Mouse (Mus musculus) T-helper 2 cell (primary cell): ENCODE measurements around the gene Fut11.

Experiments
- in situ Hi-C: fragments of 300-600 bp; cut with MboI, MseI; formaldehyde crosslinking; loops from one replicate; pipeline ENCODE4 v1.15.1; 2025; ENCODE audit warnings: high pct_unique_total_duplicates

Fut11 gene

DNA sequence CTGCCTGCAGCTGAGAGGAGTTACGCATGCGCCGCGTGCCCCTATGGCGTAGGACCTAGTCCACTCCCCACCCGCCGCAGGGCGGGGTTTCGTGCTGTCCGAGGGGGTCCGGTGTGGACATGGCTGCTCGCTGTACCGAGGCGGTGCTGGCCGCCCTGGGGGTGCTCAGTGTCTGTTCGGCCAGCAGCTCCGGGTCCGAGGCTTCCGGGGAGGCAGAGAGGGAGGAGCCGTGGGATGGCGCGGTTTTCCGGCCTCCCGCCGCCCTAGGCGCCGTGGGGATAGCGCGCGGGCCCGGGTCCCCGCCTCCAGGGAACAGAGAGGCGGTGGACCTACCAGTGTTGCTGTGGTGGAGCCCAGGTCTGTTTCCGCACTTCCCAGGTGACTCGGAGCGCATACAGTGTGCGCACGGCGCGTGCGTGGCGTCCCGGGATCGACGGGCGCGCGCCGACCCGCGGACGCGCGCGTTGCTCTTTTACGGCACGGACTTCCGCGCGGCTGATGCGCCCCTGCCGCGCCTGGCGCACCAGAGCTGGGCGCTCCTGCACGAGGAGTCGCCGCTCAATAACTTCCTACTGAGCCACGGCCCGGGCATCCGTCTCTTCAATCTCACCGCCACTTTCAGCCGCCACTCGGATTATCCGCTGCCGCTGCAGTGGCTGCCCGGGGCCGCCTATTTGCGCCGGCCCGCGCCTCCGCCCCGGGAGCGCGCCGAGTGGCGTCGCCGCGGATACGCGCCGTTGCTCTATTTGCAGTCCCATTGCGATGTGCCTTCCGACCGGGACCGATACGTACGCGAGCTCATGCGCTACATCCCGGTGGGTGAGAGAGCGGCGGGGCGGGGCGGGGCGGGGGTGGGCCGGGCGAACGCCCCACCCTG is at the start of gene Fut11:
Gene Fut11 (plus strand): TSS at position 85 of the 877 bp plus-strand sequence.
- in situ Hi-C loops, result no loop called here

DNA sequence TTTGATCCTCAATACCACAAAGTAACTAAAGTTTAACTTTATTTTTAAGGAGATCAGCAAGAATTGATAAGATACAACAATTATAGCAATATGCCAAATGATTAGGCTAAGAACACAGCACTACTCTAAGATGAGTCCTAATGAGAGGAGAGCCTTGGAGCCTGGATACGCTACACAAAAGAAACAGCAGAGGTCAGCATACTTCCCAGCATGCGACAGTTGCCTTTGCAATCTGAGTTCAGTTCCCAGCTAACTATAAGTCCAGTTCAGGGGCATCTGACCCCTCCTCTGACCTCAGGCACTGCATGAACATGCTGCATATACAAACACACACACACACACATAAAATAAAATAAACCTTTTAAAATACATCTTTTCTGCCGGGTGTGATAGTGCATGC is 49.2 kb upstream of the Fut11 start:
- in situ Hi-C loops, result no loop called here

DNA sequence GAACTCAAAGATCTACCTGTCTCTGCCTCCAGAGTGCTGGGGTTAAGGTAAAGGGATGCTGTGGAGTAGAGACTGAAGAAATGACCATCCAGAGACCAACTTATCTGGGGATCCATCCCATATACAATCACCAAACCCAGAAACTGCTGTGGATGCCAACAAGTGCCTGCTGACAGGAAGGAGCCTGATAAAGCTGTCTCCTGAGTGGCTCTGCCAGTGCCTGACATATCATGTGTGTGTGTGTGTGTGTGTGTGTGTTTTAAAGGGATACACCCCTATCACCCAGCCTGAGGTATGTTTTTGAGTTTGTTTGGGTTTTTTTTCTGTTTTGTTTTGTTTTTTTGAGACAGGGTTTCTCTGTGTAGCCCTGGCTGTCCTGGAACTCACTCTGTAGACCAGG is 48.4 kb upstream of the Fut11 start:
- in situ Hi-C loops, result no loop called here

GRCm38 (mm10) chr14:20651000-20651399 is 43.8 kb upstream of the Fut11 start:
- in situ Hi-C loops, result loop anchor here (10.0 kb wide), 1 partner anchor 166 kb away; the partner anchor contains the start of gene Anxa7

DNA sequence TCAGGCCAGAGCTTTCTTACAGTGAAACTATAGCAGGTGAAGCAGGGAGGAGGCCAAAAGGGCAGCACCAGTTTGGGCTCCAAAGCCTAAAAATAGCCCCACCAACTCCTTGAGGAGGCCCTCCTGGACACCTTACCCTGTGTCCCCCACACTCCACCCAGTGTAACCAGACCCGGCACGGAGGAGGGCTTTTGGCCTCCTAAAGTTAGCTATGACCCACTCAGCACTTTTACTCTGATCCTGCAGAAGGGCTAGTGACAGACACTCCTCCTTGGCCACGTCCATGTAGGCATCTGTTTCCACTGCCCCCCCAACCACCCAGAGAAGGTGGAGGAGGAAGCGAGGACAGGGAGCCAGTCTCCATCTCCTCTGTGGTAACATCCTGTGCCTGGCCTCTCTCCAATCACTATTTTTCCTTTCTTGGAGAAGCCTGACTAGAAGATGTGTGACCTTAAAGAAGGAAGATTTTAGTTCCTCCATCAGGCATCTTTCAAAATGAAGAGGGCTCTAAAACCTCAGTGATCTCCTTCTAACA is 43.0 kb upstream of the Fut11 start:
- in situ Hi-C loops, result loop anchor here (10.0 kb wide), 1 partner anchor 167 kb away; the partner anchor contains the start of gene Anxa7

GRCm38 (mm10) chr14:20654690-20655421 is 39.9 kb upstream of the Fut11 start:
- in situ Hi-C loops, result loop anchor here (10.0 kb wide), 1 partner anchor 170 kb away; the partner anchor contains the start of gene Anxa7

- in situ Hi-C loops, result loop anchor here (10.0 kb wide), 1 partner anchor 171 kb away; the partner anchor contains the start of gene Anxa7
These were observed 39.0 kb upstream of the Fut11 start for GRCm38 (mm10) chr14:20655731-20656130.

- in situ Hi-C loops, result loop anchor here (10.0 kb wide), 1 partner anchor 172 kb away; the partner anchor contains the start of gene Anxa7
These were observed 38.4 kb upstream of the Fut11 start, which contains the start of gene Myoz1 for GRCm38 (mm10) chr14:20656361-20656760. Gene Myoz1, minus strand, starts transcription at chr14:20656540.

- in situ Hi-C loops, result loop anchor here (10.0 kb wide), 1 partner anchor 174 kb away; the partner anchor contains the start of gene Anxa7
These were observed 36.4 kb upstream of the Fut11 start for GRCm38 (mm10) chr14:20658326-20658725.

GRCm38 (mm10) chr14:20658902-20659301 is 35.9 kb upstream of the Fut11 start:
- in situ Hi-C loops, result loop anchor here (10.0 kb wide), 1 partner anchor 174 kb away; the partner anchor contains the start of gene Anxa7

DNA sequence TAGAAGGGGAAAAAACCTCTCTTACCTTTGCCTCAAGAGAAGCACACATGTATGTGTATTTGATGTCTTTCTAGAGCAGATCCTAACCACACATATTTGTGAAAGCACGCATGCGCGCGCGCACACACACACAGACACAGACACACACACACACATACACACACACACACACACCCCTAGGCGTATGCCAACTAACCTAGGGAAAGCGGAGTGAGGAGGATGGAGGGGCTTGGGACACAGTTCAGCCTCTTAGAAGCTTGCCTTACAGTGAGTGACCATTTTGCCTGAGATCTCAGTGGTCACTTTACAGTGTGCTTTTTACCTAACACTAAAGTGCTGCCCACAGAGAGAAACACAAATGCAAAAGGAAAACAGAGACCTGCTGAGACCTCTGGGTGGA is 35.1 kb upstream of the Fut11 start:
- in situ Hi-C loops, result loop anchor here (5.0 to 10.0 kb wide), 2 partner anchors 82 to 175 kb away; partner anchors contain the start of gene Anxa7

- in situ Hi-C loops, result loop anchor here (5.0 kb wide), 1 partner anchor 84 kb away; no protein-coding TSS in a partner anchor
These were observed 33.7 kb upstream of the Fut11 start for GRCm38 (mm10) chr14:20660827-20661660.

- in situ Hi-C loops, result loop anchor here (5.0 kb wide), 1 partner anchor 84 kb away; no protein-coding TSS in a partner anchor
These were observed 33.0 kb upstream of the Fut11 start for GRCm38 (mm10) chr14:20661661-20662331.

DNA sequence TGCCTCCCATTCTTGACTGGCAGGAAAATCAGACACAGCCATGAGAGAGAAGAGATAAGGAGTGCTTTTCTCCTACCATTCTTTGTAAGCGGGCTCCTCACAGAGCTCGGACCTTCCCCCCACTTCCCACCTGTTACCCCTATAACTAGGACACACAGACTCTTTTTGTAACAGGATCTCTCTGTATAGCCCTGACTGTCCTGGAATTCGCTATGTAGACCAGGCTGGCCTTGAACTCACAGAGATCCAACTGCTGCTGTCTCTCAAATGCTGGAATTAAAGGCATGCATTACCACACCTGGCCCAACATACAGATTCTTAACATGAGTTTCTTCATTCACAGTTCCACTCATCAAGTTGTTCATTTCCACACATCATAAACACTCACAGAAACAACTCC is 32.0 kb upstream of the Fut11 start:
- in situ Hi-C loops, result loop anchor here (5.0 kb wide), 1 partner anchor 85 kb away; no protein-coding TSS in a partner anchor

DNA sequence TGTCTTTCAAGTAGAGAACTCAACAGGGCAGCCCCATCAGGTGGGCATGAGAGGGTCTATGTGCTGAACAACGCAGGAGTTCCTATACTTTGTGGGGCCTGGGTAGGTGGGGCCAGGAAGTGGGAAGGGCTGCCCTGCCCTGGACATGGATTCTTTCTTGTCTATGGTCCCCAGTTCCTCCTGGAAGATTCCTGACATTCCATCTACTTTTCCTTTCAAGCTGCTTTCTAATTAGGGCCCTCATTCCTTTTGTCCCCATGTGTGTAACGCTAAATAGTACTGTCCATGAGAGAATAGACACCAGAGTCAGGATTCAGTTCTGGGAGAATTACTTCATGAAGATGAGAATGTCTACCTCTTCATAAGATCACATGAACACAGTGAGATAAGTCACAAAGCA is 31.2 kb upstream of the Fut11 start:
- in situ Hi-C loops, result loop anchor here (5.0 kb wide), 1 partner anchor 86 kb away; no protein-coding TSS in a partner anchor

GRCm38 (mm10) chr14:20664436-20664835 is 30.3 kb upstream of the Fut11 start:
- in situ Hi-C loops, result loop anchor here (5.0 kb wide), 1 partner anchor 87 kb away; no protein-coding TSS in a partner anchor

- in situ Hi-C loops, result no loop called here
These were observed 27.3 kb upstream of the Fut11 start for GRCm38 (mm10) chr14:20667469-20667868.

DNA sequence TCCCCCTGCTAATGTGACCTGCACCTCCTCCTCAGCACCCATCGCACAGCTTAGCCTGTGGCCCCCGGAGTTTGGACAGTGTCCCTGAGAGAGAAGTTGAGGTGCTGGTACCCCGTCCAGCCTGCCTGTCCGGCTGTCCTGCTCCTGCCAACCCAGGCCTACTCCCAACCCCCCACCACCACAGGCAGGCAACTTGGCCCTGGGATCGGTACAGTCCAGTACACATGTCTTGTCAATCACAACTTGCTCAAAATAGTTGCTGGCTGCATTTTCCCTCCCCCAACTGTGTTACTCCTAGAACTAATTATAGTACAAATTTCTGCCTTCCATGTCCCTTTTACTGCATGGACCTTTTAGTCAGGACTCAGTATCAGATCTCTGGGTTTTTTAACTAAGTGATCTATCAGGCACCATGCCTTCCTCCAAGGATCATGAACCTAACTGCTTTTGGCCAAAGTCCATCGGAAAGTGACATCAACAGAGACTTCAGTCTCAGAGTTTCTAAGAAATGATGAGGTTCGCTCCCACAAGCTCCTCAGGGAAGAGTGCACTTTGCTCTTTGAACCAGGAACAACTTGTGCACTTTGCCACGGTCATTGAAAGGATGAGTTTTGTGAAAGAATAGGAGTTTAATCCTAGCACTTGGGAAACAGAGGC is 26.5 kb upstream of the Fut11 start, which contains the start of gene Synpo2l:
Gene Synpo2l (minus strand): TSS at position 201 of the 657 bp plus-strand sequence.
- in situ Hi-C loops, result no loop called here

GRCm38 (mm10) chr14:20672990-20673389 is 21.8 kb upstream of the Fut11 start:
- in situ Hi-C loops, result no loop called here
